Mouse (Mus musculus) heart, postnatal 0 days (tissue): ENCODE measurements around the gene Izumo4.

ENCODE experiments used
- CTCF ChIP-seq: IDR thresholded peaks from 2 replicates; pipeline ENCODE4 v1.5.1; 2016; ENCODE audit warnings: antibody characterized with exemption, control low read depth, low read depth
- EP300 ChIP-seq: IDR thresholded peaks from 2 replicates; pipeline ENCODE4 v1.6.1; 2016; ENCODE audit warnings: antibody characterized with exemption, low read depth

GRCm38 (mm10) chr10:80674851-80675404 is 27.1 kb upstream of the Izumo4 start:
- no peak for TF ChIP-seq EP300
- no peak for TF ChIP-seq CTCF
